Mouse (Mus musculus): Measurements from ENCODE around the gene B230104I21Rik.

B230104I21Rik gene

GRCm38 (mm10) chr4:154335761-154336160 is at the start of gene B230104I21Rik:
Gene B230104I21Rik, plus strand, starts transcription at chr4:154336127.
- peak; percentile 14 for DNase-seq (ENCODE audit: low read depth, low spot score)

GRCm38 (mm10) chr4:154293735-154294201 is 42.2 kb upstream of the B230104I21Rik start:
- DNase-seq (ENCODE audit: low read depth, low spot score): no peak

GRCm38 (mm10) chr4:154294262-154294731 is 41.6 kb upstream of the B230104I21Rik start:
- DNase-seq (ENCODE audit: low read depth, low spot score): no peak

GRCm38 (mm10) chr4:154297761-154298160 is 38.2 kb upstream of the B230104I21Rik start:
- peak; percentile 90 for DNase-seq (ENCODE audit: low read depth, low spot score)

GRCm38 (mm10) chr4:154299541-154300271 is 36.2 kb upstream of the B230104I21Rik start:
- DNase-seq (ENCODE audit: low read depth, low spot score): peak; percentile 80

- DNase-seq (ENCODE audit: low read depth, low spot score): peak; percentile 80
Measured at GRCm38 (mm10) chr4:154301466-154301881, 34.5 kb upstream of the B230104I21Rik start, which contains the start of gene Arhgef16. Gene Arhgef16, minus strand, starts transcription at chr4:154301676.

GRCm38 (mm10) chr4:154309131-154309530 is 26.8 kb upstream of the B230104I21Rik start:
- no peak for DNase-seq (ENCODE audit: low read depth, low spot score)

- no peak for DNase-seq (ENCODE audit: low read depth, low spot score)
Measured at GRCm38 (mm10) chr4:154310576-154311262, 25.2 kb upstream of the B230104I21Rik start.

GRCm38 (mm10) chr4:154312143-154312812 is 23.6 kb upstream of the B230104I21Rik start:
- DNase-seq (ENCODE audit: low read depth, low spot score): no peak

GRCm38 (mm10) chr4:154312935-154313621 is 22.8 kb upstream of the B230104I21Rik start:
- no peak for DNase-seq (ENCODE audit: low read depth, low spot score)

GRCm38 (mm10) chr4:154313622-154313967 is 22.3 kb upstream of the B230104I21Rik start:
- no peak for DNase-seq (ENCODE audit: low read depth, low spot score)

GRCm38 (mm10) chr4:154325410-154325809 is 10.5 kb upstream of the B230104I21Rik start:
- DNase-seq (ENCODE audit: low read depth, low spot score): no peak

GRCm38 (mm10) chr4:154328431-154328830 is 7.5 kb upstream of the B230104I21Rik start:
- no peak for DNase-seq (ENCODE audit: low read depth, low spot score)

- peak; percentile 84 for DNase-seq (ENCODE audit: low read depth, low spot score)
Measured at GRCm38 (mm10) chr4:154328836-154329235, 7.1 kb upstream of the B230104I21Rik start.

- DNase-seq (ENCODE audit: low read depth, low spot score): no peak
Measured at GRCm38 (mm10) chr4:154330001-154330400, 5.9 kb upstream of the B230104I21Rik start.

GRCm38 (mm10) chr4:154331271-154331670 is 4.7 kb upstream of the B230104I21Rik start:
- no peak for DNase-seq (ENCODE audit: low read depth, low spot score)

- no peak for DNase-seq (ENCODE audit: low read depth, low spot score)
Measured at GRCm38 (mm10) chr4:154333300-154333699, 2.6 kb upstream of the B230104I21Rik start.

- DNase-seq (ENCODE audit: low read depth, low spot score): peak; percentile 89
Measured at GRCm38 (mm10) chr4:154334699-154335402, 1.1 kb upstream of the B230104I21Rik start.

- DNase-seq (ENCODE audit: low read depth, low spot score): peak; percentile 69
Measured at GRCm38 (mm10) chr4:154336650-154337049, 723 bp downstream of the B230104I21Rik start.

GRCm38 (mm10) chr4:154346731-154347522 is 11.0 kb downstream of the B230104I21Rik start:
- no peak for DNase-seq (ENCODE audit: low read depth, low spot score)

Measured in ZHBTc4 (cell line).